Mouse (Mus musculus): Measurements from ENCODE around the gene Ipo13.

Gene Ipo13

GRCm38 (mm10) chr4:117847011-117847410 is 67.8 kb downstream of the Ipo13 start:
- no peak for DNase-seq (ENCODE audit: low read depth in 2 of 2, low spot score in 2 of 2)

GRCm38 (mm10) chr4:117846261-117846660 is 68.5 kb downstream of the Ipo13 start:
- DNase-seq (ENCODE audit: low read depth in 2 of 2, low spot score in 2 of 2) = no peak

- no peak for DNase-seq (ENCODE audit: low read depth in 2 of 2, low spot score in 2 of 2)
These were observed 69.5 kb downstream of the Ipo13 start for GRCm38 (mm10) chr4:117845316-117845715.
